Mouse (Mus musculus): Measurements from ENCODE around the gene Macc1.

GRCm38 (mm10) chr12:119330644-119331043 lies 16.6 kb downstream of the Macc1 start:
- TF ChIP-seq CTCF (IDR thresholded peaks at IDR 0.05; ENCODE audit: borderline replicate concordance, extremely low read depth, insufficient read depth, insufficient read length) (no peak), POLR2A (IDR thresholded peaks at IDR 0.05; ENCODE audit: borderline replicate concordance, extremely low read depth, insufficient read depth, insufficient read length, poor library complexity, severe bottlenecking) (no peak)
